Mouse (Mus musculus) heart, embryonic 11.5 days (tissue): ENCODE data around the gene Alcam. TPM values are rescaled to one million over a fixed set of nuclear protein-coding genes. Genes with fewer than 3 reads are reported as not detected.
A peak's percentile ranks its signal among the peaks of the same experiment; 100 is the strongest.

Experiments used
- ATAC-seq: fragments of 200-750 bp; cut with Nextera tagmentation; replicated peaks from 2 replicates; pipeline ENCODE4 v1.8.0; 2017; ENCODE audit warnings: moderate library complexity; ENCODE audit not compliant: insufficient number of reproducible peaks, low FRiP score, low TSS enrichment
- H3K27ac ChIP-seq: fragments of 300-500 bp; sonication (generic); 2 replicates; pipeline ENCODE4 v1.5.1; 2014; ENCODE audit warnings: mild to moderate bottlenecking, low read depth, low read length
- H3K27me3 ChIP-seq: fragments of 300-500 bp; sonication (generic); 2 replicates; pipeline ENCODE4 v1.6.1; 2014; ENCODE audit warnings: mild to moderate bottlenecking, low read length, mixed read lengths; ENCODE audit not compliant: control insufficient read depth, insufficient read depth
- H3K36me3 ChIP-seq: fragments of 300-500 bp; sonication (generic); 2 replicates; pipeline ENCODE4 v1.6.1; 2014; ENCODE audit warnings: mild to moderate bottlenecking, low read length, moderate library complexity, mixed read lengths; ENCODE audit not compliant: control insufficient read depth, insufficient read depth
- H3K4me1 ChIP-seq: fragments of 300-500 bp; sonication (generic); 2 replicates; pipeline ENCODE4 v1.6.1; 2014; ENCODE audit warnings: low read length; ENCODE audit not compliant: control insufficient read depth, insufficient read depth
- H3K4me2 ChIP-seq: fragments of 300-500 bp; sonication (generic); 2 replicates; pipeline ENCODE4 v1.6.1; 2014; ENCODE audit warnings: mild to moderate bottlenecking, moderate library complexity
- H3K4me3 ChIP-seq: fragments of 300-500 bp; sonication (generic); 2 replicates; pipeline ENCODE4 v1.5.1; 2014; ENCODE audit warnings: low read depth, low read length
- H3K9ac ChIP-seq: fragments of 300-500 bp; sonication (generic); 2 replicates; pipeline ENCODE4 v1.6.1; 2014; ENCODE audit warnings: mild to moderate bottlenecking, low read depth, low read length, moderate library complexity
- H3K9me3 ChIP-seq: fragments of 300-500 bp; sonication (generic); replicated peaks from 2 replicates; pipeline ENCODE4 v1.6.1; 2016; ENCODE audit warnings: low read length; ENCODE audit not compliant: control insufficient read depth
- WGBS: fragments of 180-500 bp; shearing (Covaris S2); extraction: QIAGEN DNeasy Blood & Tissue Kit; methylation state at CpG from one replicate; pipeline ENCODE4 v1.1.7; 2014; ENCODE audit not compliant: insufficient replicate concordance; 5-methylcytosine and 5-hydroxymethylcytosine counted together
- polyA plus RNA-seq: library from polyadenylated mRNA; unstranded; fragments of >200 nt; fragmentation: Nextera tagmentation; extraction: Ambion mirVana; gene quantifications from 2 replicates; pipeline ENCODE4 v1.2.1, GENCODE M21; 2014

Gene Alcam
- polyA plus RNA-seq: 29.7 and 42.3 TPM in 2 replicates

DNA sequence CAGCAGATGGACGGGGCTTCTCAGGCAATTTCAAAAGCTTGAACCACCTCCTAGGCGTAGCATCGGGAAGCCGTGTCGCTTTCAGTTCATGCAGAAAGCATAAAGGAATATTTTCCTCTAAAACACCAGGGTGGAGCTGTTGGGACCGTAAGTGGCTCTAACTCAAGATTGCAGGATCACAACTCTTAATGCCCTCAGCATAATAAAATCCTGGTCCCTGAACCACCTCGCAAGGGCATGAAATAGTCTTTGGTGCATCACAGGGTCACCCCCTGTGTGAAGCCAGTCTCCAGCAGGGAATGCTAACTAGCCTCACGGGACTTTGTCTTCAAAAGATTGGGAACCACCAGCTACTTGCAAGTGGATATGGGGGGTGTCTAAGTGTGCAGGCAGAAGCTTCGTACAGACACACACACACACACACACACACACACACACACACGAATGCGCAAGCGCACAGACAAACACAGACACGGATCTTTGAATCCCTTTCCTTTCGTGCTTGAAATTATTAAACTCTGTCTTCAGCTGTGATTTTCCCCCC lies at the start of gene Alcam:
TSS of gene Alcam (minus strand) at position 104 of the 544 bp plus-strand sequence.
- Histone ChIP-seq H3K4me2 (peak within 1 kb of the TSS; percentile 79), H3K9me3 (no peaks in the 10 kb centered on the region), H3K27me3 (no peaks in the 10 kb centered on the region), H3K36me3 (no peaks in the 10 kb centered on the region), H3K4me1 (no peaks in the 10 kb centered on the region), H3K27ac (peak within 1 kb of the TSS; percentile 65), H3K9ac (peak within 1 kb of the TSS; percentile 67), H3K4me3 (peak within 1 kb of the TSS; percentile 78)
- no peak for ATAC-seq
- WGBS: 2% methylated on average over 14 of the region's 14 CpGs

DNA sequence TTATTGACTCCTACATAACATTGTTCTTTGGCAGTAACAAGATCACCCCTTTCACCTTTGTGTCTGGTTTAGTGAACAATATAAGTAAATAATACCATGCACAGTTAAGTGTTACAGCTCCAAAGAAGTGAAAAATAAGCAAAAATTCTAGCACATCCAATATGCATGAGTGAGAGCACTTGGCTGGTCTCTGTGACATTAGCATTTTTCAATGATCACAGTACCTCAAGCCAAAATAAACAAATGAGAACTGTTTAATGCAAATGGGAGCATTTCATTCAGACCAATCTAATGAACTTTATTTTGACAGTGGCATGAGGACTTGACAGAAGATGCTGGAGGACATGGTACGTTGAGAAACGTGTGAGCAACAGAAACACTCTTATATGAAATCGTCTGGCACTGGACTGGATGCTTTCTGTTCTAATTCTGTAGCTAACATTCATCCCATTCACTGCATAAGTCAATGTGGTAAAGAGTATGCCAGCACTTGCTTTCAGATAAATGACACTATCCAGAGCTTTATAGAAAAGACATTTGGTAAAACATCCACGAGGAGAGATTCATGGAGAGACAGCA lies 45.0 kb upstream of the Alcam start:
- no peak overlapping the region for H3K4me3 ChIP-seq
- no peaks in the 10 kb centered on the region for H3K27me3 ChIP-seq
- no peaks in the 10 kb centered on the region for H3K4me1 ChIP-seq
- 66% methylated on average over 4 of the region's 4 CpGs for WGBS
- H3K27ac ChIP-seq: no peak overlapping the region
- H3K4me2 ChIP-seq: no peak overlapping the region
- no peak for ATAC-seq
- no peaks in the 10 kb centered on the region for H3K36me3 ChIP-seq
- no peak overlapping the region for H3K9ac ChIP-seq
- no peaks in the 10 kb centered on the region for H3K9me3 ChIP-seq

DNA sequence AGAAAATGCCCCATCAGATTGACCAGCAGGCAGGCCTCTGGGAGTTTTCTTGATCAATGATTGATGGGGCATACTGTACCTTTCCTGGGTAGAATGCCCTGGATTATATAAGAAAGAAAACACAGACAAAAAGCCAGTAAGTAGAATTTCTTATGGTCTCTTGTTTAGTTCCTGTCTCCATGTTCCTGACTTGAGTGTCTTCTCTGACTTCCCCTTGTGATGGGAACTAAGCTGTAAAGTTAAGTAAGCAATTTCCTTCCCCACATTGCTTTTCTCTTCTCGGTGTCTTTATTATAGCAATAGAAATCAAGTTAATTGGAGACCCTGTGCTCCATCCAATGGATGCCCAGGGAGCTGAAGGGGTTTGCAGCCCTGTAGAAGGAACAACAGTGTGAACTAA lies 36.7 kb upstream of the Alcam start:
- no peak overlapping the region for H3K9ac ChIP-seq
- H3K27ac ChIP-seq: no peak overlapping the region
- no peak overlapping the region for H3K4me3 ChIP-seq
- H3K4me1 ChIP-seq: no peaks in the 10 kb centered on the region
- no peaks in the 10 kb centered on the region for H3K9me3 ChIP-seq
- H3K27me3 ChIP-seq: no peaks in the 10 kb centered on the region
- no peak for ATAC-seq
- H3K4me2 ChIP-seq: no peak overlapping the region
- 75% methylated on average over 1 of the region's 1 CpGs for WGBS
- H3K36me3 ChIP-seq: no peaks in the 10 kb centered on the region

- H3K4me3 ChIP-seq: no peak overlapping the region
- no peak overlapping the region for H3K4me2 ChIP-seq
- no peak for ATAC-seq
- H3K9ac ChIP-seq: no peak overlapping the region
- 77% methylated on average over 4 of the region's 4 CpGs for WGBS
- H3K9me3 ChIP-seq: no peaks in the 10 kb centered on the region; the same call in 1 of the 2 replicates
- H3K27me3 ChIP-seq: no peaks in the 10 kb centered on the region
- no peak overlapping the region for H3K27ac ChIP-seq
- H3K36me3 ChIP-seq: no peaks in the 10 kb centered on the region
- no peaks in the 10 kb centered on the region for H3K4me1 ChIP-seq
These were observed 20.4 kb upstream of the Alcam start for GRCm38 (mm10) chr16:52474235-52474634.

DNA sequence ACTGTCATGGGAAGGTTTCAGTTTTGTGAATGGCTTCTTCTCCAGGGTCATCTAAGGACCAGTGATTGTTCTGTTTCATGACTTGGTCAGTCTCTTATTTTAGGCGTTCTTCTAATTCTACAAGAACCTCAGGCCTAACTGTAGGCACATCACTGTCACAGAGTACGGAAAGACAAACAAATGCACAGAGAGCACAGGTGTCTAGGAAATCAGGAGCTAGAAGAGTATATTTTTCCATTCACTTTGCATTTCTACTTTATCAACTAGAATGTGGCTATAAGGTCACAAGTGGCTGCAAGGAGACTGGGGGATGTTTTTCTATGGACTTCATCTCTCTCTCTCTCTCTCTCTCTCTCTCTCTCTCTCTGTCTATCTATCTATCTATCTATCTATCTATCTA lies 19.2 kb upstream of the Alcam start:
- Histone ChIP-seq H3K27me3 (no peaks in the 10 kb centered on the region), H3K4me2 (no peak overlapping the region), H3K9ac (no peak overlapping the region), H3K36me3 (no peaks in the 10 kb centered on the region), H3K27ac (no peak overlapping the region), H3K4me3 (no peak overlapping the region), H3K4me1 (no peaks in the 10 kb centered on the region), H3K9me3 (no peaks in the 10 kb centered on the region; the same call in 1 of the 2 replicates)
- ATAC-seq: no peak
- WGBS: 85% methylated on average over 2 of the region's 2 CpGs

DNA sequence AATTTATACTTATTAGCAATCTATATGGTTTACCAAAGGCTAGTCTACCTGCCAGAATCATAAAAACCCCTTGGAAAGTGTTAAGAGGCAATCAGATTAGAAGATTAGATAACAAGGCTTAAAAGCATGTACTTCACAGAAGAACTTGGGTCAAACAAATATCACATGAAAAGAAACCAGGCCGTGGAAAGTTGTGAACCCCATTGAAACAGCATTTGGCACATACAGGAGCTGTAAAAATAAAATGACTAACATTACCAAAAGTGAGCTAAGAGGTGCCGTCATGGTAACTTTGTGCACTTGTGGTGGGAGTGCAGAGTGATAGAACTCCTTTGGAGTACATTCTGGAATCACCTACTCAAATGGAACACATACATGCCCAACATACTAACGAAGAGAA lies 18.8 kb upstream of the Alcam start:
- no peak for ATAC-seq
- H3K4me1 ChIP-seq: no peaks in the 10 kb centered on the region
- H3K9me3 ChIP-seq: no peaks in the 10 kb centered on the region; the same call in 1 of the 2 replicates
- H3K4me3 ChIP-seq: no peak overlapping the region
- no peaks in the 10 kb centered on the region for H3K27me3 ChIP-seq
- H3K36me3 ChIP-seq: no peaks in the 10 kb centered on the region
- H3K9ac ChIP-seq: no peak overlapping the region
- H3K27ac ChIP-seq: no peak overlapping the region
- 84% methylated on average over 3 of the region's 3 CpGs for WGBS
- no peak overlapping the region for H3K4me2 ChIP-seq

- Histone ChIP-seq H3K4me3 (no peak overlapping the region), H3K4me1 (no peaks in the 10 kb centered on the region), H3K27ac (no peak overlapping the region), H3K27me3 (no peaks in the 10 kb centered on the region), H3K4me2 (no peak overlapping the region), H3K36me3 (no peaks in the 10 kb centered on the region), H3K9ac (no peak overlapping the region), H3K9me3 (no peaks in the 10 kb centered on the region; the same call in 1 of the 2 replicates)
- no peak for ATAC-seq
These were observed 18.2 kb upstream of the Alcam start for GRCm38 (mm10) chr16:52472059-52472458.

GRCm38 (mm10) chr16:52470881-52471280 lies 17.0 kb upstream of the Alcam start:
- Histone ChIP-seq H3K27ac (no peak overlapping the region), H3K9me3 (no peaks in the 10 kb centered on the region; the same call in 1 of the 2 replicates), H3K4me3 (no peak overlapping the region), H3K4me1 (no peaks in the 10 kb centered on the region), H3K27me3 (no peaks in the 10 kb centered on the region), H3K36me3 (no peaks in the 10 kb centered on the region), H3K9ac (no peak overlapping the region), H3K4me2 (no peak overlapping the region)
- WGBS: 68% methylated on average over 2 of the region's 2 CpGs
- ATAC-seq: no peak

DNA sequence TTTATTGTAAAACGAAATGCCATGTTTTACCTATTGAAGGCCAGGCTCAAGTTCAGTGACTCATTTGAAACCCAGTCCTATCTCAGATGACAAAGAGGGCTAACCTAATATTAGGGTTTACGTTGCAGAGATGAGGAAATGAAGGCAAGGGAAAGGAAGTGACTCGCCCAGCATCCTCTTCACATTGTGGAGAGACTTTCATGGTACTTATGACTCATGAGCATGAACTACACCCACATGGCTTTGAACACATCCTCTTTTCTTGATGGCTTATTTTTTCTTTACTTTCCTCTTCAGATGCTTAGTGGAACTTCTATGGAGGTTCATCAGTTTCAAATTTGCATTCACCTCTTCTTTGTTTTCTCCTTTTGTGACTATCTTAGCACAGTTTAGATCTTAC lies 16.4 kb upstream of the Alcam start:
- no peak overlapping the region for H3K4me3 ChIP-seq
- H3K4me2 ChIP-seq: no peak overlapping the region
- no peaks in the 10 kb centered on the region for H3K36me3 ChIP-seq
- no peak overlapping the region for H3K27ac ChIP-seq
- H3K9me3 ChIP-seq: no peaks in the 10 kb centered on the region; the same call in 1 of the 2 replicates
- no peak overlapping the region for H3K9ac ChIP-seq
- H3K27me3 ChIP-seq: no peaks in the 10 kb centered on the region
- no peak for ATAC-seq
- H3K4me1 ChIP-seq: no peaks in the 10 kb centered on the region
- 69% methylated on average over 3 of the region's 3 CpGs for WGBS
